Mouse (Mus musculus): ENCODE data around the gene Cdc14b. TPM values are rescaled to one million over a fixed set of nuclear protein-coding genes. Genes with fewer than 3 reads are reported as not detected.

The Cdc14b gene
- polyA plus RNA-seq, 1 experiment from 2014 or later, result 3.5 TPM

DNA sequence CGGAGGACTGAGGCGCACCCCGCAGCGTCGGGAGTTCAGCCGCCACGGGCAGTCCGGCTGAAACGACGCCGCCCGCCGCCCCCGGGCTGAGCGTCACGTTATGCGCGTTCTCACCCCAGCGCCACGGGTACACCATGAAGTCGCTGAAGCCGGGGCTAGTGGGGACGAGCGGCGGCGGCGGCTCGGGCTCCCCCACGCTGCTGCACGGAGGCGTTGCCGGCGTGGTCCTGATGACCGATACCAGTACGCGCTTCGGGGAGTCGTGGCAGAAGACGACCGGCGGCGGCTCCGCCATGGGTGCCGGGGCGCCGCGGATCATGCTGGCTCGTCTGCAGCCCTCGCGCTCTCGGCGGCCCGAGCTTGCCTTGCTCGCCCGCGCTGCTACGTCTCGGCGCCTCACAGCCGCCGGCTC, 122.4 kb downstream of the Cdc14b start:
- WGBS, result under 1% methylated on average over 47 of the region's 61 CpGs
- Histone ChIP-seq H3K27ac (ENCODE audit: low read depth, low read length) (peak overlapping the region; percentile 73), H3K36me3 (ENCODE audit: control insufficient read depth, insufficient read depth, low read length) (no peaks in the 10 kb centered on the region), H3K4me2 (ENCODE audit: low read length) (peak overlapping the region; percentile 83), H3K4me1 (ENCODE audit: control insufficient read depth, insufficient read depth, low read length) (peaks cover 9% of the 10 kb centered on the region; the same call in 1 of the 2 replicates), H3K9ac (ENCODE audit: low read length) (peak overlapping the region; percentile 72), H3K9me3 (replicated peaks; ENCODE audit: control insufficient read depth, low read length) (no peaks in the 10 kb centered on the region), H3K27me3 (replicated peaks; ENCODE audit: control insufficient read depth, insufficient read depth, low read length) (no peaks in the 10 kb centered on the region), H3K4me3 (ENCODE audit: low read depth, low read length) (peak overlapping the region; percentile 92)
- no peak for DNase-seq (ENCODE audit: low spot score)
- ATAC-seq, result peak; percentile 50

DNA sequence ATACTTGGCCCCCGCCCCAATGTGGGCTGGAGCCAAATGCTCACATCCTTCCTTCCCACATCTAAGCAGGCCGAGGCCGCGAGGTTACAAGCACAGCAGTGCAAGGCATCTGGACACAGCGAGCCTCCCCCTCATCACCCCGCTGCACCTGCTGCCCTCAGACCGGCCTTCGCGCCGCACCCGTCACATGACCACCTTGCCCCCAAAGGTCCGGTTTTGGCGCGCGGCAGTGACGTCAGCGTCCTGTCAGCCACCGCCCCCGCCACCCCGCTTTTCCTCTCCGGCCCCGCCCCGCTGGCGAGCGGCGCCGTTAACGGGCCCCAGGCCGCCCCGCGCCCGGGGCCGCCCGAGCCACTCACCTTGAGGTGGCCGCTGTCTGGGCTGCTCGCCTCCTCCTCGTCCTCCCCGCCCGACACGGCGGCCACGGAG, 122.8 kb downstream of the Cdc14b start:
- DNase-seq (ENCODE audit: low spot score) (peak; percentile 75), ATAC-seq (peak; percentile 19)
- peak overlapping the region; percentile 72 for H3K9ac ChIP-seq (ENCODE audit: low read length)
- H3K27me3 ChIP-seq (replicated peaks; ENCODE audit: control insufficient read depth, insufficient read depth, low read length), result no peaks in the 10 kb centered on the region
- H3K36me3 ChIP-seq (ENCODE audit: control insufficient read depth, insufficient read depth, low read length), result no peaks in the 10 kb centered on the region
- H3K27ac ChIP-seq (ENCODE audit: low read depth, low read length), result peak overlapping the region; percentile 73
- H3K9me3 ChIP-seq (replicated peaks; ENCODE audit: control insufficient read depth, low read length), result no peaks in the 10 kb centered on the region
- peaks cover 9% of the 10 kb centered on the region; the same call in 1 of the 2 replicates for H3K4me1 ChIP-seq (ENCODE audit: control insufficient read depth, insufficient read depth, low read length)
- WGBS, result under 1% methylated on average over 31 of the region's 42 CpGs
- peak overlapping the region; percentile 92 for H3K4me3 ChIP-seq (ENCODE audit: low read depth, low read length)
- peak overlapping the region; percentile 83 for H3K4me2 ChIP-seq (ENCODE audit: low read length)

DNA sequence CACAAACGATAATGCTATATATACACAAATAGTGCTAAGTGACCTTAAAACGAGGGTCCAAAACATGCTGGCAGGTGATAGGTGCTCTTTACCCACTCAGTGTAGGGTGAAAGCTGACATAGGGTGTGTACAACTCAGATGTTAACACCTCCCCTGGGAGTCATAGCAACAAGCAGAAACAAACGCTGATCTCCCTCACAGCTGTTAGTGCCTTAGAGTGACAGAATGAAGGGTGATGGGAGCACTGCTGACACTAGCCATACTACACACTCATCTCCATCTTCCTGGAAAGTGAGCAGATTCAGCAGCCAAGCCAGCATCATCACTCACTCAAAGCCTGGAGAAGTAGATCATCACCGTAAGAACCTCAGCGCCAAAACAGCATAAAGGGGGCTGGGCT, 125.0 kb downstream of the Cdc14b start:
- WGBS, result 66% methylated on average over 5 of the region's 5 CpGs
- no peak for ATAC-seq
- no peak overlapping the region for H3K9ac ChIP-seq (ENCODE audit: low read length)

More for the DNA sequence above, 125.0 kb downstream of the Cdc14b start:
- Histone ChIP-seq H3K4me1 (ENCODE audit: control insufficient read depth, insufficient read depth, low read length) (peaks cover 9% of the 10 kb centered on the region; the same call in 1 of the 2 replicates), H3K4me3 (ENCODE audit: low read depth, low read length) (no peak overlapping the region), H3K36me3 (ENCODE audit: control insufficient read depth, insufficient read depth, low read length) (no peaks in the 10 kb centered on the region), H3K27ac (ENCODE audit: low read depth, low read length) (no peak overlapping the region), H3K27me3 (replicated peaks; ENCODE audit: control insufficient read depth, insufficient read depth, low read length) (no peaks in the 10 kb centered on the region), H3K9me3 (replicated peaks; ENCODE audit: control insufficient read depth, low read length) (no peaks in the 10 kb centered on the region), H3K4me2 (ENCODE audit: low read length) (0 out of 2 replicates have a peak overlapping the region, but pooled peaks have one; percentile 10)
- no peak for DNase-seq (ENCODE audit: low spot score)

Other genes with a start within 250 kb of the Cdc14b start
- not detected in 2 replicates for gene Hsd17b3, start 186.1 kb downstream of the Cdc14b start, polyA plus RNA-seq (2014; fragmentation: Nextera tagmentation; extraction: Ambion mirVana)
- gene Slc35d2, start 145.9 kb downstream of the Cdc14b start, polyA plus RNA-seq (2014; fragmentation: Nextera tagmentation; extraction: Ambion mirVana), result 0.76 and 1.2 TPM in 2 replicates
- gene Zfp367, start 122.1 kb downstream of the Cdc14b start, polyA plus RNA-seq (2014; fragmentation: Nextera tagmentation; extraction: Ambion mirVana), result 13.0 and 15.0 TPM in 2 replicates
- 17.5 and 18.1 TPM in 2 replicates for gene Habp4, start 113.5 kb downstream of the Cdc14b start, polyA plus RNA-seq (2014; fragmentation: Nextera tagmentation; extraction: Ambion mirVana)
- gene Aaed1, start 37.4 kb upstream of the Cdc14b start, polyA plus RNA-seq (2014; fragmentation: Nextera tagmentation; extraction: Ambion mirVana), result 7.9 and 8.7 TPM in 2 replicates
- 124 and 136 TPM in 2 replicates for gene Ctsl, start 95.6 kb upstream of the Cdc14b start, polyA plus RNA-seq (2014; fragmentation: Nextera tagmentation; extraction: Ambion mirVana)
- gene Cdk20, start 157.0 kb upstream of the Cdc14b start, polyA plus RNA-seq (2014; fragmentation: Nextera tagmentation; extraction: Ambion mirVana), result 22.0 and 24.1 TPM in 2 replicates
- not detected in 2 replicates for gene Fam240b, start 222.5 kb upstream of the Cdc14b start, polyA plus RNA-seq (2014; fragmentation: Nextera tagmentation; extraction: Ambion mirVana)